Mouse (Mus musculus): Measurements from ENCODE around the gene Nptxr. TPM values are rescaled to one million over a fixed set of nuclear protein-coding genes. Genes with fewer than 3 reads are reported as not detected.

Nptxr gene
- total RNA-seq, 2 experiments from 2014 or later, result 2.1 to 2.6 TPM

Other genes starting within 250 kb of the Nptxr start
- under 1 TPM in 1 of 2 experiments, not detected in 1; 0.73 TPM for gene Dmc1, start 199.7 kb downstream of the Nptxr start, total RNA-seq (2021)
- 1 to 10 TPM; 1.4 to 2.1 TPM for gene Fam227a, start 145.8 kb downstream of the Nptxr start, total RNA-seq (2021)
- 10 to 100 TPM; 24.7 to 24.9 TPM for gene Cby1, start 145.6 kb downstream of the Nptxr start, total RNA-seq (2021)
- 100 to 1,000 TPM; 109 to 139 TPM for gene Tomm22, start 133.9 kb downstream of the Nptxr start, total RNA-seq (2021)
- 10 to 100 TPM; 28.1 to 30.9 TPM for gene Josd1, start 116.8 kb downstream of the Nptxr start, total RNA-seq (2021)
- gene Gtpbp1, start 113.9 kb downstream of the Nptxr start, total RNA-seq (2021), result 10 to 100 TPM; 30.3 to 33.2 TPM
- 10 to 100 TPM; 70.6 to 73.4 TPM for gene Sun2, start 62.2 kb downstream of the Nptxr start, total RNA-seq (2021)
- 10 to 100 TPM; 21.6 to 22.2 TPM for gene Dnal4, start 26.9 kb downstream of the Nptxr start, total RNA-seq (2021)
- gene Npcd, start 29.5 kb upstream of the Nptxr start, total RNA-seq (2021), result under 1 TPM in 1 of 2 experiments, not detected in 1; 0.31 TPM
- 10 to 100 TPM; 35.4 to 36.8 TPM for gene Cbx6, start 29.9 kb upstream of the Nptxr start, total RNA-seq (2021)
- 10 to 100 TPM; 13.0 to 14.4 TPM for gene Apobec3, start 86.9 kb upstream of the Nptxr start, total RNA-seq (2021)
- gene Cbx7, start 166.4 kb upstream of the Nptxr start, total RNA-seq (2021), result 1 to 10 TPM; 3.6 to 7.8 TPM
- 10 to 100 TPM; 42.2 to 43.4 TPM for gene Pdgfb, start 210.2 kb upstream of the Nptxr start, total RNA-seq (2021)

Measured in heart, postnatal 14 days (tissue).